Mouse (Mus musculus) gastrocnemius, postnatal 4 days (tissue): ENCODE data around the gene Fastkd3. TPM values are rescaled to one million over a fixed set of nuclear protein-coding genes. Genes with fewer than 3 reads are reported as not detected.

Experiments used
- DNase-seq, 2 experiments: peaks; one replicate each; pipeline ENCODE4 v3.0.0; 2021 to 2022; ENCODE audit warnings: low spot score in 2 of 2, mixed read lengths in 2 of 2
- total RNA-seq, 2 experiments: library from RNA; stranded (reverse); gene quantifications; 2 replicates each; pipeline ENCODE4 v1.2.3; 2021

The Fastkd3 gene
- total RNA-seq, 2 experiments from 2014 or later = 9.4 to 11.2 TPM

GRCm38 (mm10) chr13:68605689-68606126, 23.7 kb downstream of the Fastkd3 start:
- no peak for DNase-seq

DNA sequence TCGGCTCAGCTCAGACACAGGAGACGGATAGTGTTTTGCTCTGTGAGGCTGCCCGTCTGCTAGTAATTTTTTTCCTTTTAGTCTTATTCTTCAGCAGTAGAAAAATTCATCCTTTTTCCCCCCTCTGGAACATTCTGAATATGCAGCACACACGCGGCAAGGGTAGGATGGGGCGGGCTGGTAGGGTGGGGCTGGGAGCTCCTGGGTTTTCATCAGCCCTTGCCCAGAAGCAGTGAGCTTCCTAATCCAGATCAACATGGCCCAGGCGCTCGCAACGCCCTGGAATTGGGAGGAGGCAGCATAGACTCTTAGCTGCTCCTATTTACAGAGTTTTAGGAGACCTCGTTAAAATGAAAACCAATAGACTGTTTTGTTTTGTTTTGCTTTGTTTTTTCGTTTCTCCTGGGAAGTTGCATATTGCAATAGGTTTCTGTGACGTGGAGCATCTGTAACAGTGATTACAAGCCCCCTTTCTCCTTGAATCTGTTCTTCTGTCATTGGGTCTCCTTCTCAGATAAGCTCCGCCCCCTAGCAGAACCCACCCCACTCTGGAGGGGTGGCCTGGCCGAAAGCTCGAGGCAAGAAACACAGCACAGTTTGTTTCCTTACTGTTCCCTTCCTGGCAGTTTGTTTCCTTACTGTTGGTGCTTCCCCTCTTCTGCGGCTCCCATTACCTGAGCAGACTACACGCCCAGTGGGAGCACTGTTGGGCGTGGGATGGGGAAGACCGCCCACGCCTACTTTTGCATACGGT, 25.8 kb downstream of the Fastkd3 start:
- DNase-seq = no peak

DNA sequence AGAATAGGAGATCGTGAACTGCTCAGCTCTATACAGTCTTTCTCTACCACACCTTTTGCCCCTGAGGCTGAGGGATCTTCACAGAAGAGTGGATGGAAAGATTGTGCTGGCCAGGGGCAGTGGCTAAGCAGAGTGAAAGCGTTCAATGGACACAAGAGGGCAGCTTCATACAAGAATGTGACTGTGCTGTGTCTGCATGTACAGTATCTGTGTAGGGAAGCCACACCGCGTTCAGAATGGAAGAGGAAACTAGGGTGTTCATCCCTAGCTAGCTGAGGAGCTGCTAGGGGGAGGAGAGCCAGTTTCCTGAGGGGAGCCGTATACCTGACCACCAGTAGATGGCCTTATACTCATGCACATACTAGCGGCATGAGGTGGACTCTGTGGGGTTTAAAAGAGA, 40.8 kb downstream of the Fastkd3 start:
- no peak for DNase-seq

DNA sequence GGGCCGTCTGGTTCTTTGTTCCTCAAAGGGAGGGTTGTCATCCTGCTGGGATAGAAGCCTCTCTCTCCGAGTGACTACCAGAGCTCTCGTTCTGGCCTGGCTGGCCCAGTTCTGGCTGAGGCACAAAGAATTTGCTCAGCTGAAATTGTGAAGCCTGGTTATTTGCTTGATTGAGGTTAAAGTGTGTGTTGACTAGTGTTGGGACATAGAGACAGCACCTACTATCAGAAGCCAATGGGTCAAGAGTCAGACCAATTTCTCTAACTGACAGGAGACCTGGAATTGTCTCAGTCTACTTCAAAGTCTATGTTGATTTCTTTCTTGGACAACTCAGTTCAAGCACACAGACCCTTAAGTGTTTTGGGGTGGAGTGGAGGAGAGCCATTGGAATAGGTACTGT, 45.0 kb downstream of the Fastkd3 start:
- DNase-seq = no peak

Other genes with a start within 250 kb of the Fastkd3 start
- gene Mtrr, start 85 bp upstream of the Fastkd3 start, total RNA-seq = 10 to 100 TPM; 18.4 to 21.2 TPM
- not detected for gene 1700001L19Rik, start 15.2 kb downstream of the Fastkd3 start, total RNA-seq